Mouse (Mus musculus): ENCODE data around the gene Hoxa3. TPM values are rescaled to one million over a fixed set of nuclear protein-coding genes. Genes with fewer than 3 reads are reported as not detected.
A peak's percentile ranks its signal among the peaks of the same experiment; 100 is the strongest.

Gene Hoxa3
- polyA plus RNA-seq, 1 experiment from 2014 or later: 0.66 TPM

DNA sequence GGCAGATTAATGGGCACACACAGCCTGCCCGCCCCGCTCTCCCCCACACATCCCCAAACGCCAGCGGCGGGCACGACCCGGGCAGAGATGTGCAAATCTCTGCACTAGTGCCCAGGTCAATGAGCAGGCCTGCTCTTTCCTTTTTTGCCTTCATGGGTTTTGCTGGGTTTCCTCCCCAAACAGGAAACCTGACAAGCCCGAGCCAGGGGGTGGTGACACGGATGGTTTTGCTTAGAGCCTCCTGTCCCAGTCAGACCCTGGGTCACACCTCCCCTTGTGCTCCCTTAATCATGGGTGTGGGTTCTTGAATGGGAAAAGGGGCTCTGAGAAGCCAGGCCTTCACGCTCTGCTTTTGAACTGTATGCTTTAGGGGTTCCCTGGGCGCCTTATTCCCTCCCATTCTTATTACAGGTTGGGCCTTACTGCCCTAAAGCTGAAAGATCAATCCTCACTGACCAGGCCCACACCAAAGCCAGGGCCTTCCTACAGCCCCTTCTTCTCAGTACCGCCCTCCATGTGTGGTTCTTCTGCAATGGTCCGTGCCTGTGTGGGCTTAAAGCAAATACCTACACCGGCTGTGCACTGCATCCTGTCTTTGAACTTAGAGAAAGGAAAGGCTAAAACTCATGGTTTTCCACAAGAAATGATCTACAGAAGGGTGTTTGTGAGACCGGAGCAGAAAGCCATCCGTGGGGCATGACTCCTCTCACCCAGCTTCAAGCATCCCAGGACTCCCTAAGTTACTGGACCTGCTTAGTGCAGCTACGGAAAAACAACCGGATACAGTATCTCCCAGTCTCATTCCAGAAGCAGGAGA is 4.1 kb downstream of the Hoxa3 start:
- Histone ChIP-seq H3K4me1 (peaks cover 15% of the 10 kb centered on the region), H3K4me3 (peak overlapping the region; percentile 21), H3K9me3 (no peaks in the 10 kb centered on the region), H3K27me3 (replicated peaks; ENCODE audit: low read depth, poor library complexity, severe bottlenecking) (peaks cover 100% of the 10 kb centered on the region), H3K27ac (replicated peaks) (no peak overlapping the region), H3K36me3 (replicated peaks) (no peaks in the 10 kb centered on the region)
- WGBS: 3% methylated on average over 18 of the region's 18 CpGs
- DNase-seq (ENCODE audit: low spot score): peak; percentile 42

DNA sequence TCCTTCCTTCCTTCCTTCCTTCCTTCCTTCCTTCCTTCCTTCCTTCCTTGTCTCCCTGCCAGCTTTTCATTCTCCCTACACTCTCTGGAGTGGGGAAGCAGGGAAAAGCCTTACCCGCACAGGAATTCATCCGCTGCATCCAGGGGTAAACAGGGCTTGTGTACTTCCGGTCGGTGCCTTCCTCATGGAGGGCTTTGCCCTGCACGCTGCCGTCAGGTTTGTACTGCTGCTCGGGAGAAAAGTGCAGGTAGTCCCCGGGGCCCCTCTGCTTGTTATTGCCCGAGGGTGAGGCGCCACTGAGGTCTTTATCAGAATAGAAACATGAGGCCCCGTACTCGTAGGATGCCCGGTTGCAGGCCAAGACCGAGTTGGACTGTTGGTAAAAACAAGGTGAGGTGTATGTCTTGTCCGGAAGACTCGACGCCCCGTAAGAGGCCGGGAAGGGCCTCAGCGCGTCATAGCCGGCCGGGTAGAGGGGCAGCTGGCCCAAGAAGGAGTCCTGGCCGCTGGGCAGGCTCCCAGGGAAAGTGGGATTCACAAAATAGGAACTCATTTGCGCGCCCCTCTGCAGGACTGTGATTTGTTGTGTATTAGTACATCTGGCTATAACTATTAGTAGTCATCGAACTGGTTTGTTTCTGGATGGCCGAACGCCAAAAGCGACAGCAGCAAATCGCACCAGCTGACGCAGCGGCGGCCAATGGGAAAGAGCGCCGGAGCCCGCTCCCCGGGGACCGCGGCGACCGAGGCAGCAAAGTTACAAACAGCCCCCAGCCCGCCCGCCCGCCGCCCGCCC is 4.9 kb downstream of the Hoxa3 start, which contains the start of gene Hoxa6:
TSS of gene Hoxa6 (minus strand) at position 651 of the 796 bp plus-strand sequence.
- peaks cover 23% of the 10 kb centered on the region for H3K4me1 ChIP-seq
- no peak within 1 kb of the TSS for H3K27ac ChIP-seq (replicated peaks)
- H3K36me3 ChIP-seq (replicated peaks): no peaks in the 10 kb centered on the region
- under 1% methylated on average over 47 of the region's 47 CpGs for WGBS
- peak; percentile 50 for DNase-seq (ENCODE audit: low spot score)
- peak within 1 kb of the TSS; percentile 21 for H3K4me3 ChIP-seq
- no peaks in the 10 kb centered on the region for H3K9me3 ChIP-seq
- H3K27me3 ChIP-seq (replicated peaks; ENCODE audit: low read depth, poor library complexity, severe bottlenecking): peaks cover 100% of the 10 kb centered on the region

DNA sequence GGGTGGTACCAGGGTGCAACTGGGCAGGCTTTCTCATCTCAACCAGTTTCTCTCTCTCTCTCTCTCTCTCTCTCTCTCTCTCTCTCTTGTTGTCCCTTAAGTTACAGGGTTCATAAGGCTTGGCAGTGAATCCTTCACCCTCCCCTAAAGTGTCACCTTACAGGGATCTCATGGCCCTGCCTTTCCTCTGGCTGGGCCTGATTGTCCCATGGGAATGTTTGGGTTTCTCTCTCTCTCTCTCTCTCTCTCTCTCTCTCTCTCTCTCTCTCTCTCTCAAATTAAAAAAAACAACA is 5.5 kb downstream of the Hoxa3 start:
- Histone ChIP-seq H3K27me3 (replicated peaks; ENCODE audit: low read depth, poor library complexity, severe bottlenecking) (peaks cover 100% of the 10 kb centered on the region), H3K9me3 (no peaks in the 10 kb centered on the region), H3K4me3 (no peak overlapping the region), H3K36me3 (replicated peaks) (no peaks in the 10 kb centered on the region), H3K4me1 (peaks cover 21% of the 10 kb centered on the region), H3K27ac (replicated peaks) (no peak overlapping the region)
- DNase-seq (ENCODE audit: low spot score): no peak

DNA sequence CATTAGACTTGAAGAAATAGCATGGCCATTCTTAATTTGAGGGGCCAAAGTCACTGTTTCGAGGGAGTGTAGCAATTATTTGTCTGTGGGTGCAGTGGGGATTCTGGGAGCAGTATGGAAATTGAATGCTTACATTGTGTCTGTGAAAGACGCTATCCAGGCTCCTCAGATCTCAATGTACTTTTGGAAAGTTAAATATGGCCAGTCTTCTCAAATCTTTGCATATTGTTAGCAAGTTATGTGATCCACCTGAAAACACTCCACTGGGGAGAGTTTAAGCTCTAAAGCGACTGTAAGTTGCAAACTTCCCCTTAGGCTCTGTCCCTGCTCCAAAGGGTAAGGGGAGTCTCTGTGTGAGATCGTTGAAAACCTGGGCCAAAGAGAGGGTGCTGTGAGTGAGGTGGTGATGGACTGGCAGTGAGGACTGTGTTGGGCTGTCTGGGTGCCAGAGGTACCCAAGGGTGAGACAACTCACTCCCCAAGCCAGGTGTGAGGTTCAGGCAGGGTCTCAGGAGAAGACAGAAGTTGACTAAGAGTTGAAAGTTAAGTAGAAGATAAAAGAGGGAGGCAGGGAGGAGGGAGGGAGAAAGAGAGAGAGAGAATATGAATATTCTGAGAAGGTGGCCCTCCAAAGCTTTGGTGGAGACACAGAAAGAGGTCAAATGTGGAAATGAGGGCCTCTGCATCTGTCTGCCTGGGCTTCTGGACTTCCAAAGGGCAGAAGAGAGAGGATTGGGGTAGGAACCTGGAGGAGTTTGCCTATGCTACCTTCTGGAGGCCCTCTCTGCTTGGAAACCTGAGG is 6.1 kb downstream of the Hoxa3 start:
- Histone ChIP-seq H3K4me3 (no peak overlapping the region), H3K27ac (replicated peaks) (no peak overlapping the region), H3K9me3 (no peaks in the 10 kb centered on the region), H3K36me3 (replicated peaks) (no peaks in the 10 kb centered on the region), H3K27me3 (replicated peaks; ENCODE audit: low read depth, poor library complexity, severe bottlenecking) (peaks cover 100% of the 10 kb centered on the region), H3K4me1 (peaks cover 21% of the 10 kb centered on the region)
- DNase-seq (ENCODE audit: low spot score): peak; percentile 34
- WGBS: 2% methylated on average over 4 of the region's 4 CpGs

DNA sequence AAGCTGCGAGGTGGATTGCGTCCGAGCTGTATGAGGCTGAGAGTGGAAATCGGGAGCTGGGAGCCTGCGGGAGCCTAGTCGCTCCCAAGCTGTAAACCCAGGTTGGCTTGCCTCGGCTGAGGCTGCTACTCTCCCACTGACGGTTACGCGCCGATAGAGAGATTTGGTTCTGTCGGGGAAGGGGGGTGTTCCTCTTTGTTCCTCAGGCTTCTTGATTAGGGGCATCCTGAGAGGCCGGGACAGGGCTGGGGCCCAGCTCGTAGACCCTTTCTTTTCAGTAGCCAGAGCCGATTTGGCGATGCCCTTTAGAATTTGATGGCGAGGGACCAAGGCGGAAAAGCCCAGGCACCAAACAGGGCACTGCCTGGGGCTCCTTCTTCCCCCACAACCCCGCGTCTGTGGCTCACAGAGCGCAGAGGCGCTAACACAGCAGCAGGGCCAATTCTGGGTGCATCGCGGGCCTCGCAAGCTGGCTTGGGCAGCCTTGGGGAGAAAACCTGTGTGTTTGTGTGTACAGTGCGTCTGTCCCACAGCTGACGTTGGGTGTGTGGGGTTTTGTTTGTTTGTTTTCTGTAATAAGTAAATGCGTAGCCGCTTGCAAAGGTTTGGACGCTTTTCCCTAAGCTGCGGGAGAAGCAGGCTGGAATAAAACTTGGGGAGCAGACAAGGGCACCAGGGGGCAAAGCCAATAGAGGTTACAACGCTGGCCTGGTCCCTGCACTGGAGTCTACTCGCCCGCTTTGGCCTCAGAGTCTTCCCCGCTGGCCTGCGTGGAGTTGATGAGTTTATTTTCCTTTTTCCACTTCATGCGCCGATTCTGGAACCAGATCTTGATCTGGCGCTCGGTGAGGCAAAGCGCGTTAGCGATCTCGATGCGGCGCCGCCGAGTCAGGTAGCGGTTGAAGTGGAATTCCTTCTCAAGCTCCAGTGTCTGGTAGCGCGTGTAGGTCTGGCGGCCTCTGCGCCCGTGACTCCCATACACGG is 7.2 kb downstream of the Hoxa3 start:
- Histone ChIP-seq H3K4me1 (peaks cover 21% of the 10 kb centered on the region), H3K4me3 (no peak overlapping the region), H3K27ac (replicated peaks) (no peak overlapping the region), H3K36me3 (replicated peaks) (no peaks in the 10 kb centered on the region), H3K27me3 (replicated peaks; ENCODE audit: low read depth, poor library complexity, severe bottlenecking) (peaks cover 100% of the 10 kb centered on the region), H3K9me3 (no peaks in the 10 kb centered on the region)
- peak; percentile 60 for DNase-seq (ENCODE audit: low spot score)
- under 1% methylated on average over 55 of the region's 55 CpGs for WGBS

DNA sequence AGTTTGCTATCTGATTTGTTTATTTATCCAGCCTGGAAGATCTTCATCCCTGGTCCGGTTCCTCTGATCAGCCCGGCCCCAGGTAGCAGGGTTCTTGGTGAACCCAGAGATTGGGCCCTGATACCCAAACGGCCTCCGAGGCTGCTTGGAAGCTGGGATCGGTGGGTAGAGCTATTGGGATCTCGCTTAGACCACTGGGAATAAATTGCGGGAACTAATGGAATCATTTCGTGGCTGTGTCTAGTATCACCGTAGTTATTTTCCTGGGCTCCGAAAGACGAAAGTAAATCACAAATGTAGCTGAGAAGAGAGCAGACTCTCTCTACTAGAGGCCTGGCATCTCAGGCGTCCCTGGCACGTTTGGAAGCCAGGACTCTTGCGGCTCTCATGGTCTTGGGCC is 7.9 kb downstream of the Hoxa3 start:
- peaks cover 21% of the 10 kb centered on the region for H3K4me1 ChIP-seq
- no peaks in the 10 kb centered on the region for H3K36me3 ChIP-seq (replicated peaks)
- 5% methylated on average over 14 of the region's 14 CpGs for WGBS
- H3K27me3 ChIP-seq (replicated peaks; ENCODE audit: low read depth, poor library complexity, severe bottlenecking): peaks cover 100% of the 10 kb centered on the region
- no peak overlapping the region for H3K27ac ChIP-seq (replicated peaks)
- no peaks in the 10 kb centered on the region for H3K9me3 ChIP-seq
- H3K4me3 ChIP-seq: no peak overlapping the region
- DNase-seq (ENCODE audit: low spot score): peak; percentile 54

DNA sequence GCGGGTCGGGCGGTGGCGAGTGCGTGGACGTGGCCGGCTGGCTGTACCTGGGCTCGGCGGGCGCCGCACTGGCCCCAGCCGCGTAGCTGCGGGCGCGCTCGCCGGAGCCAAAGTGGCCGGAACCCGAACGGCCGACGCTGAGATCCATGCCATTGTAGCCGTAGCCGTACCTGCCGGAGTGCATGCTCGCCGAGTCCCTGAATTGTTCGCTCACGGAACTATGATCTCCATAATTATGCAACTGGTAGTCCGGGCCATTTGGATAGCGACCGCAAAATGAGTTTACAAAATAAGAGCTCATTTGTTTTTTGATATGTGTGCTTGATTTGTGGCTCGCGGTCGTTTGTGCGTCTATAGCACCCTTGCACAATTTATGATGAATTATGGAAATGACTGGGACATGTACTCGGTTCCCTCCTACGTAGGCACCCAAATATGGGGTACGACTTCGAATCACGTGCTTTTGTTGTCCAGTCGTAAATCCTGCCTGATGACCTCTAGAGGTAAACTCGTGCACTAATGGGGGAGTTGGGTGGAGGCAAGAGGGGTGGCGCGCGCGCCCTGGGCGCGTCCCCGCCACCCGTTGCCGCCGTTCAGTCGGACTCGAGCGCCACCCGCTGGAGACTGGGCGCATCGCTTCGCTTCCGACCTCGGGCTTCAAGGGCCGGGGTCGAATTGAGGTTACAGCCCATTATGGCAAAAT is 8.9 kb downstream of the Hoxa3 start, which contains the start of gene Hoxa5:
TSS of gene Hoxa5 (minus strand) at position 538 of the 703 bp plus-strand sequence.
- Histone ChIP-seq H3K27me3 (replicated peaks; ENCODE audit: low read depth, poor library complexity, severe bottlenecking) (peaks cover 100% of the 10 kb centered on the region), H3K9me3 (no peaks in the 10 kb centered on the region), H3K4me1 (peaks cover 21% of the 10 kb centered on the region), H3K27ac (replicated peaks) (no peak within 1 kb of the TSS), H3K4me3 (peak within 1 kb of the TSS; percentile 44), H3K36me3 (replicated peaks) (no peaks in the 10 kb centered on the region)
- under 1% methylated on average over 65 of the region's 65 CpGs for WGBS
- DNase-seq (ENCODE audit: low spot score): peak; percentile 79

DNA sequence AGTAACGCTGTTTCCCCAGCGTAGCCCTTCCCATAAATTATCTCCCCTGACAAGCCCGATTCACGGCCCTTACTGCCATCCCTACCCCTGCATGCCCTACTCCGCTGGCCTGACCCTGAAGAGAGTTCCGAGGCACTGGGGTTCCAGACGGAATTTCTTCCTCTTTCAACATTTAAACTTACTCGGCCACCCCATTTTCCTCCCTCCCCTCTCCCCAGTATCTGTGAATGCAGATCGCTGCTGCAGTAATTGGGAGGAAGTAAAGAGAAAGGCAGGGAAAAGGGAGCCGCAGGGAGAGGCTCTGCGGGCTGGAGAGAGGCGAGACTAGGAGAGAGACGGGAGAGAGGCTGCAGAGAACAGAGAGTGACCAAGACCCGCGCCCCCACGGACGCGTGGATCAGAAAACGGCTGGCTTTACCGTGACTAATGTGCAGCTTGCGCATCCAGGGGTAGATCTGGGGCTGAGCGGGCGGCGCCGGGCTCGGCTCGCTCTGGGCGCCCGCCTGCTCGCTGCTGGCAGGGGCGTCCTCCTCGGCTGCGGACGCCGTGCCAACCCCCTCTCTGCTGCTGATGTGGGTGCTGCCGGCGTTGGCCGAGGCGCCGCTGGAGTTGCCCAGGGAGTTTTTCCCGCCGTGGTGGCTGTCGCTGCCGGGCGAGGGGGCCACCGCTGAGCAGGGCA is 9.6 kb downstream of the Hoxa3 start:
- H3K36me3 ChIP-seq (replicated peaks): no peaks in the 10 kb centered on the region
- DNase-seq (ENCODE audit: low spot score): peak; percentile 64
- peaks cover 18% of the 10 kb centered on the region for H3K4me1 ChIP-seq
- H3K9me3 ChIP-seq: no peaks in the 10 kb centered on the region
- H3K27ac ChIP-seq (replicated peaks): no peak overlapping the region
- peak overlapping the region; percentile 44 for H3K4me3 ChIP-seq
- WGBS: under 1% methylated on average over 46 of the region's 46 CpGs
- H3K27me3 ChIP-seq (replicated peaks; ENCODE audit: low read depth, poor library complexity, severe bottlenecking): peaks cover 100% of the 10 kb centered on the region

DNA sequence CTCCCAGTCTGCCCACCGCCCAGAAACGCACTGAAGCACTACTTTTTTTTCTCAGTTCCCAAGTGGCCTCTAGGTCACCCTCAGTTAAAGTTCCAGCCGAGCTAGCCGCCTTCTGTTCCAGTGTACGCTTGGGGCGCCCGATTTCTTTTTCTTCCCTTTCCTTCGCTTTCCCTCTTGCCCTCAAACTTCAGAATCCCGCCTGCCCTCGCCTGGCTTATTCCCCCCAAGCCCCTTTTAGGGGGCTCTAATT is 10.1 kb downstream of the Hoxa3 start:
- Histone ChIP-seq H3K4me1 (peaks cover 15% of the 10 kb centered on the region), H3K27ac (replicated peaks) (no peak overlapping the region), H3K9me3 (no peaks in the 10 kb centered on the region), H3K36me3 (replicated peaks) (no peaks in the 10 kb centered on the region), H3K27me3 (replicated peaks; ENCODE audit: low read depth, poor library complexity, severe bottlenecking) (peaks cover 100% of the 10 kb centered on the region), H3K4me3 (no peak overlapping the region; the same call in 1 of the 2 replicates)
- DNase-seq (ENCODE audit: low spot score): no peak
- WGBS: under 1% methylated on average over 10 of the region's 10 CpGs

DNA sequence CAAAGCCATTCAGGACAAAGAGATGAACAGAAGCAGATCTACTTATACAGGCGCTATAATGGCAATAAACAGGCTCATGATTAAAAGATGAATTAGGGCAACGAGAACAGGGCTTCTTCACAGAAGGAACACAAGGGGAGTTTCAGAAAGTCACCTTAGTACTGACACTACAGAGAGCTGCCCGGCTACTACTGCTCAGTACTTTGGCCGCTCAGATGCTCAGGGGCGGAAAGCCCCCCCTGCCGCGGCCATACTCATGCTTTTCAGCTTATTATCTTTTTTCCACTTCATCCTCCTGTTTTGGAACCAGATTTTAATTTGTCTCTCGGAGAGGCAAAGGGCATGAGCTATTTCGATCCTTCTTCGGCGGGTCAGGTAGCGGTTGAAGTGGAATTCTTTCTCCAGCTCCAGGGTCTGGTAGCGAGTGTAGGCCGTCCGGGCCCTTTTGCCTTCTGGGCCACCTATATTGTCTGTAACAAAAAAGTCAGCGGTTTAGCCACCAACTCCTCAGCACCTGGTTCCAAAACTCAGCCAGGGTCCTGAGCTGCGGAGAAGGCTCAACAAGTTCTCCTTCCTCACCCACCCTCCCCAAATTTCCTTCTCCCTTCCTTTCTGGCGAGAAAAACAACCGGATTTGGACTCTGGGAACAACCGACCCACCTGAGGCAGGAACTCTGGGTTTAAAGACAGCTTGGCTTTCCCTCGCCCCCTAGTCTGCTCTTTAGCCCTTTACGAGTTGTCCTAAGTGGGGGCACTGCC is 10.6 kb downstream of the Hoxa3 start:
- DNase-seq (ENCODE audit: low spot score): peak; percentile 61
- H3K27me3 ChIP-seq (replicated peaks; ENCODE audit: low read depth, poor library complexity, severe bottlenecking): peaks cover 100% of the 10 kb centered on the region
- peaks cover 15% of the 10 kb centered on the region for H3K4me1 ChIP-seq
- 2% methylated on average over 22 of the region's 22 CpGs for WGBS
- no peak overlapping the region for H3K4me3 ChIP-seq
- H3K36me3 ChIP-seq (replicated peaks): no peaks in the 10 kb centered on the region
- H3K9me3 ChIP-seq: no peaks in the 10 kb centered on the region
- H3K27ac ChIP-seq (replicated peaks): no peak overlapping the region

All from embryonic facial prominence, embryonic 10.5 days (tissue).